Mouse (Mus musculus): ENCODE measurements around the gene Tor1a. TPM values are rescaled to one million over a fixed set of nuclear protein-coding genes. Genes with fewer than 3 reads are reported as not detected.

Gene Tor1a
- polyA plus RNA-seq, 1 experiment = 42.7 TPM

- H3ac ChIP-seq (ENCODE audit: control insufficient read depth, insufficient read length) = no peak overlapping the region
- no peak for TF ChIP-seq TCF3 (IDR thresholded peaks at IDR 0.05; ENCODE audit: insufficient read length, low read depth)
- TF ChIP-seq CEBPB (IDR thresholded peaks at IDR 0.05; ENCODE audit: insufficient read depth, poor library complexity, severe bottlenecking) = no peak
- TF ChIP-seq SRF (IDR thresholded peaks at IDR 0.05; ENCODE audit: control insufficient read depth, insufficient read length, low read depth) = no peak
- no peak for TF ChIP-seq USF1 (IDR thresholded peaks at IDR 0.05; ENCODE audit: low read depth)
- no peak for TF ChIP-seq POLR2AphosphoS2 (IDR thresholded peaks at IDR 0.05; ENCODE audit: insufficient read length, low read depth)
- H3K27me3 ChIP-seq (ENCODE audit: control insufficient read depth, insufficient read depth, insufficient read length) = no peaks in the 10 kb centered on the region
- no peaks in the 10 kb centered on the region for H3K36me3 ChIP-seq (ENCODE audit: control insufficient read depth, insufficient read depth)
- H3K4me3 ChIP-seq = no peak overlapping the region
- H3K79me2 ChIP-seq (ENCODE audit: control insufficient read depth, insufficient read depth) = no peaks in the 10 kb centered on the region
- no peak overlapping the region for H3K4me2 ChIP-seq (ENCODE audit: low read depth)
Observed at GRCm38 (mm10) chr2:30990221-30990620, 22.5 kb upstream of the Tor1a start.

GRCm38 (mm10) chr2:30985111-30986020 lies 17.6 kb upstream of the Tor1a start:
- Histone ChIP-seq H3K4me3 (no peak overlapping the region), H3K79me2 (ENCODE audit: control insufficient read depth, insufficient read depth) (peaks cover 25% of the 10 kb centered on the region), H3K4me2 (ENCODE audit: low read depth) (peak overlapping the region; percentile 78), H3K27me3 (ENCODE audit: control insufficient read depth, insufficient read depth, insufficient read length) (no peaks in the 10 kb centered on the region), H3ac (ENCODE audit: control insufficient read depth, insufficient read length) (no peak overlapping the region), H3K36me3 (ENCODE audit: control insufficient read depth, insufficient read depth) (no peaks in the 10 kb centered on the region)
- TF ChIP-seq CEBPB (IDR thresholded peaks at IDR 0.05; ENCODE audit: insufficient read depth, poor library complexity, severe bottlenecking) (peak; percentile 38; the same call in 1 of the 2 replicates), POLR2A (IDR thresholded peaks at IDR 0.05; ENCODE audit: insufficient read length, low read depth) (peak; percentile 36), POLR2AphosphoS2 (IDR thresholded peaks at IDR 0.05; ENCODE audit: insufficient read length, low read depth) (peak; percentile 41), REST (IDR thresholded peaks at IDR 0.05; ENCODE audit: insufficient read depth, insufficient read length) (no peak), MYOD1 (IDR thresholded peaks at IDR 0.05; ENCODE audit: control insufficient read depth in 1 of 3, insufficient read length in 2 of 3, low read depth in 2 of 3) (peak in 2 of 3 experiments; percentile 32 to 68)

- peaks cover 4% of the 10 kb centered on the region for H3K36me3 ChIP-seq (ENCODE audit: control insufficient read depth, insufficient read depth)
- peaks cover 28% of the 10 kb centered on the region for H3K79me2 ChIP-seq (ENCODE audit: control insufficient read depth, insufficient read depth)
- H3K27me3 ChIP-seq (ENCODE audit: control insufficient read depth, insufficient read depth, insufficient read length) = no peaks in the 10 kb centered on the region
- peak overlapping the region; percentile 88 for H3K4me2 ChIP-seq (ENCODE audit: low read depth)
- TF ChIP-seq MYOD1 (IDR thresholded peaks at IDR 0.05; ENCODE audit: control insufficient read depth in 1 of 3, insufficient read length in 2 of 3, low read depth in 2 of 3) (peak in 1 of 3 experiments; percentile 72), E2F4 (IDR thresholded peaks at IDR 0.05; ENCODE audit: insufficient read depth) (no peak), MYOG (IDR thresholded peaks at IDR 0.05; ENCODE audit: control insufficient read depth in 1 of 3, insufficient read depth in 1 of 3, insufficient read length in 2 of 3, low read depth in 2 of 3) (peak; percentile 49 to 85 (median 49))
- H3ac ChIP-seq (ENCODE audit: control insufficient read depth, insufficient read length) = peak overlapping the region; percentile 8
- peak overlapping the region; percentile 66 for H3K4me3 ChIP-seq
Observed at GRCm38 (mm10) chr2:30983024-30983423, 15.3 kb upstream of the Tor1a start.

- H3K4me2 ChIP-seq (ENCODE audit: low read depth) = peak within 1 kb of the TSS; percentile 98
- H3K36me3 ChIP-seq (ENCODE audit: control insufficient read depth, insufficient read depth) = peaks cover 13% of the 10 kb centered on the region
- peak within 1 kb of the TSS; percentile 66 for H3K4me3 ChIP-seq
- H3ac ChIP-seq (ENCODE audit: control insufficient read depth, insufficient read length) = peak within 1 kb of the TSS; percentile 8
- H3K27me3 ChIP-seq (ENCODE audit: control insufficient read depth, insufficient read depth, insufficient read length) = no peaks in the 10 kb centered on the region
- TF ChIP-seq POLR2AphosphoS2 (IDR thresholded peaks at IDR 0.05; ENCODE audit: insufficient read length, low read depth) (peak; percentile 87), TCF12 (IDR thresholded peaks at IDR 0.05; ENCODE audit: insufficient read depth, poor library complexity, severe bottlenecking) (no peak), CEBPB (IDR thresholded peaks at IDR 0.05; ENCODE audit: insufficient read depth, poor library complexity, severe bottlenecking) (no peak), MYOG (IDR thresholded peaks at IDR 0.05; ENCODE audit: control insufficient read depth in 1 of 3, insufficient read depth in 1 of 3, insufficient read length in 2 of 3, low read depth in 2 of 3) (peak in 2 of 3 experiments; percentile 48 to 61), USF1 (IDR thresholded peaks at IDR 0.05; ENCODE audit: low read depth) (no peak), MAX (IDR thresholded peaks at IDR 0.05; ENCODE audit: low read depth) (no peak), REST (IDR thresholded peaks at IDR 0.05; ENCODE audit: insufficient read depth, insufficient read length) (no peak), SRF (IDR thresholded peaks at IDR 0.05; ENCODE audit: control insufficient read depth, insufficient read length, low read depth) (peak; percentile 86), POLR2A (IDR thresholded peaks at IDR 0.05; ENCODE audit: insufficient read length, low read depth) (peak; percentile 89), TCF3 (IDR thresholded peaks at IDR 0.05; ENCODE audit: insufficient read length, low read depth) (no peak), MYOD1 (IDR thresholded peaks at IDR 0.05; ENCODE audit: control insufficient read depth in 1 of 3, insufficient read length in 2 of 3, low read depth in 2 of 3) (peak in 2 of 3 experiments; percentile 32 to 80)
- peaks cover 28% of the 10 kb centered on the region for H3K79me2 ChIP-seq (ENCODE audit: control insufficient read depth, insufficient read depth)
Observed at GRCm38 (mm10) chr2:30981790-30982513, 14.2 kb upstream of the Tor1a start, which contains the start of the genes BC005624 and Usp20. Gene BC005624 (minus strand): TSS chr2:30982201. Gene Usp20 (plus strand): TSS chr2:30982279.

DNA sequence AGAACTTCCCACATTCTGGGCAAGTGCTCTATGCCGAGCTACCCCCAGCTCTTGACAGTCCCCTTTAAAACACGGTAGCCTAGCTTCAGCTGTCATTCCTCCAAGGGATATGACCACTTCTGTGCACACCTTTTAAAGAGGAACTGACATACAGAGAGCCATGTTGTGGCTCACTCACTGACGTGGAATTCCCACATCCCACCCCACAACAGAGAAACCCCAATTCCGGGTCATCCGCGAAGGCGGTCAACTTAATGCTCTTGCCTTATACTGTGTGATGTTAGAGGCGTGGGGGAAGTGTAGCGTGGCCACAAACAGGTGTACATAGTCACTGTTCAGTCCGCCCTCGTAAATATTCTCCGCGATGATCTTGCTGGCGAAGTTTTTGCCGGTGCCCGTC lies 907 bp downstream of the Tor1a start:
- H3K27me3 ChIP-seq (ENCODE audit: control insufficient read depth, insufficient read depth, insufficient read length) = no peaks in the 10 kb centered on the region
- H3K36me3 ChIP-seq (ENCODE audit: control insufficient read depth, insufficient read depth) = peaks cover 13% of the 10 kb centered on the region
- peak overlapping the region; percentile 68 for H3K4me3 ChIP-seq
- H3K79me2 ChIP-seq (ENCODE audit: control insufficient read depth, insufficient read depth) = peaks cover 17% of the 10 kb centered on the region
- TF ChIP-seq TCF3 (IDR thresholded peaks at IDR 0.05; ENCODE audit: insufficient read length, low read depth) (no peak), MYOG (IDR thresholded peaks at IDR 0.05; ENCODE audit: control insufficient read depth in 1 of 3, insufficient read depth in 1 of 3, insufficient read length in 2 of 3, low read depth in 2 of 3) (peak in 1 of 3 experiments; percentile 18), MYOD1 (IDR thresholded peaks at IDR 0.05; ENCODE audit: control insufficient read depth in 1 of 3, insufficient read length in 2 of 3, low read depth in 2 of 3) (peak in 1 of 3 experiments; percentile 64), CEBPB (IDR thresholded peaks at IDR 0.05; ENCODE audit: insufficient read depth, poor library complexity, severe bottlenecking) (no peak), TCF12 (IDR thresholded peaks at IDR 0.05; ENCODE audit: insufficient read depth, poor library complexity, severe bottlenecking) (no peak), REST (IDR thresholded peaks at IDR 0.05; ENCODE audit: insufficient read depth, insufficient read length) (no peak), E2F4 (IDR thresholded peaks at IDR 0.05; ENCODE audit: insufficient read depth) (no peak), MAX (IDR thresholded peaks at IDR 0.05; ENCODE audit: low read depth) (no peak)
- H3K4me2 ChIP-seq (ENCODE audit: low read depth) = peak overlapping the region; percentile 99
- H3ac ChIP-seq (ENCODE audit: control insufficient read depth, insufficient read length) = peak overlapping the region; percentile 42
